Mouse (Mus musculus) frontal cortex, postnatal 36 days (tissue): ENCODE data around the gene Teddm2.

Experiments used
- DNase-seq, 2 experiments: peaks; one replicate each; pipeline ENCODE4 v3.0.0; 2022; ENCODE audit warnings: low spot score in 2 of 2

The Teddm2 gene

GRCm38 (mm10) chr1:153830746-153831145, 69.3 kb downstream of the Teddm2 start:
- no peak for DNase-seq

GRCm38 (mm10) chr1:153820216-153820615, 79.8 kb downstream of the Teddm2 start:
- no peak for DNase-seq

- no peak for DNase-seq
These were observed 85.8 kb downstream of the Teddm2 start for GRCm38 (mm10) chr1:153814278-153814677.

- DNase-seq = peak; percentile 49 to 77
These were observed 92.5 kb downstream of the Teddm2 start for GRCm38 (mm10) chr1:153807390-153807993.

GRCm38 (mm10) chr1:153803530-153803929, 96.5 kb downstream of the Teddm2 start:
- DNase-seq = no peak

GRCm38 (mm10) chr1:153802691-153803090, 97.3 kb downstream of the Teddm2 start:
- DNase-seq = peak in 1 of 2 experiments; percentile 2
